In the genomic region with DNA sequence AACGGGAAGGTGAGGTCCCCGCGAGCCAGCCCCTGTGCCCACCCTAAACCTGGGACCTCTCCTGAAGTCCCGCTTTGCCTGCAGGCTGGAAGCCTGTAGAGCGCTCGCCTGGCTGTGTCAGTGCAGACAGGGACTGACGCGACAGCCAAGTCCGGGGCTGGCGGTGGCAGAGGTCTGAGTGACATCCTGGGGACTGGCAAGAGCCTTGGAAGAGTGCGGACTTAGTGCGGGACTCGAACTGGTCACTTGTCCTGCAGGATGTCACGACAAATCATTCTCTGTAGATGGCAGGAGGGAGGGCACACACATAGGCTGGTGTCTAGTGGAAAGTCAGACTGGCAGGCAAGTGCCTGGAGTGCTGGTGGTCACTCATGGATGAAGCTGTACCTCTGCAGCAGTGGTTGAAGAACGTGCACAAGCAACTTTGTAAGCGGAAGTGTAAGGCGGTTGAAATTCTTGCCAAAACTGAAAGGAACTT, we compare ENCODE assay signal across 8 mouse cellular contexts. TPM values are rescaled to one million over a fixed set of nuclear protein-coding genes. Genes with fewer than 3 reads are reported as not detected.
DNase-seq lines count a peak whose midpoint lies in the region; ATAC-seq and TF ChIP-seq lines count a peak whose summit lies in the region.

No protein-coding gene starts in this region.

- peak overlapping the region; percentile 72 for H3K27ac ChIP-seq in neural tube, embryonic 11.5 days (ENCODE audit: low read depth, low read length)
- H3K27ac ChIP-seq in forebrain, postnatal 0 days (ENCODE audit: low read depth, low read length) = peak overlapping the region; percentile 81
- peak overlapping the region; percentile 11 for H3K27ac ChIP-seq in liver, adult 2 months (replicated peaks; ENCODE audit: insufficient read depth, low read depth, low read length)
- H3K27ac ChIP-seq in neural tube, embryonic 14.5 days (ENCODE audit: low read depth, low read length) = peak overlapping the region; percentile 87

- no peak for TF ChIP-seq CTCF in forebrain, postnatal 0 days (IDR thresholded peaks at IDR 0.05; ENCODE audit: low read depth)
- TF ChIP-seq CTCF in liver, adult 2 months (IDR thresholded peaks at IDR 0.05; ENCODE audit: low read depth, low read length) = no peak

- peak; percentile 86 for ATAC-seq in neural tube, embryonic 11.5 days (ENCODE audit: insufficient read depth, low FRiP score, low TSS enrichment)
- peak; percentile 71 for ATAC-seq in forebrain, postnatal 0 days
- ATAC-seq in neural tube, embryonic 14.5 days (ENCODE audit: low read depth) = peak; percentile 88

- no peak for DNase-seq in neural tube, embryonic 11.5 days (ENCODE audit: low spot score)
- DNase-seq in neural tube, embryonic 10.5 days (ENCODE audit: extremely low spot score, low spot score) = no peak
- peak; percentile 55 for DNase-seq in brain, adult 2 months (ENCODE audit: low read depth, low spot score)
- no peak for DNase-seq in forebrain, postnatal 0 days
- peak; percentile 50 for DNase-seq in liver, adult 2 months (ENCODE audit: extremely low read depth, low read depth, low spot score)
- no peak for DNase-seq in embryo, embryonic 11 days
- no peak for DNase-seq in thymus, postnatal 25 days

- H3K9ac ChIP-seq in neural tube, embryonic 11.5 days (ENCODE audit: low read length) = peak overlapping the region; percentile 79
- H3K9ac ChIP-seq in forebrain, postnatal 0 days = peak overlapping the region; percentile 94
- peak overlapping the region; percentile 74 for H3K9ac ChIP-seq in liver, adult 2 months (ENCODE audit: low read depth, low read length)
- H3K9ac ChIP-seq in neural tube, embryonic 14.5 days (replicated peaks; ENCODE audit: low read depth, low read length) = peak overlapping the region; percentile 83

- H3K27me3 ChIP-seq in neural tube, embryonic 11.5 days (ENCODE audit: control insufficient read depth, insufficient read depth, low read length) = no peaks in the 10 kb centered on the region
- no peaks in the 10 kb centered on the region for H3K27me3 ChIP-seq in forebrain, postnatal 0 days (ENCODE audit: insufficient read depth, low read length)
- H3K27me3 ChIP-seq in liver, adult 2 months (ENCODE audit: control insufficient read depth, insufficient read depth, low read length) = no peaks in the 10 kb centered on the region
- no peaks in the 10 kb centered on the region for H3K27me3 ChIP-seq in neural tube, embryonic 14.5 days (ENCODE audit: control insufficient read depth, insufficient read depth, low read length)

- WGBS in neural tube, embryonic 11.5 days = 3% methylated on average over 17 of the region's 17 CpGs
- WGBS in forebrain, postnatal 0 days = 2% methylated on average over 17 of the region's 17 CpGs
- under 1% methylated on average over 17 of the region's 17 CpGs for WGBS in liver, adult 2 months
- WGBS in neural tube, embryonic 14.5 days = 4% methylated on average over 17 of the region's 17 CpGs

- no peaks in the 10 kb centered on the region for H3K9me3 ChIP-seq in neural tube, embryonic 11.5 days (ENCODE audit: control insufficient read depth, low read length)
- no peaks in the 10 kb centered on the region for H3K9me3 ChIP-seq in forebrain, postnatal 0 days (ENCODE audit: low read length)
- no peaks in the 10 kb centered on the region for H3K9me3 ChIP-seq in neural tube, embryonic 14.5 days (ENCODE audit: control insufficient read depth, low read length)

- H3K36me3 ChIP-seq in neural tube, embryonic 11.5 days (ENCODE audit: control insufficient read depth, insufficient read depth, low read length) = 0 out of 2 replicates have a peak, but pooled peaks cover 4% of the 10 kb centered on the region
- H3K36me3 ChIP-seq in forebrain, postnatal 0 days (ENCODE audit: insufficient read depth) = peaks cover 7% of the 10 kb centered on the region; the same call in 1 of the 2 replicates
- peaks cover 6% of the 10 kb centered on the region; the same call in 1 of the 2 replicates for H3K36me3 ChIP-seq in liver, adult 2 months (ENCODE audit: control insufficient read depth, insufficient read depth, low read length)
- no peaks in the 10 kb centered on the region; the same call in 1 of the 2 replicates for H3K36me3 ChIP-seq in neural tube, embryonic 14.5 days (ENCODE audit: control insufficient read depth, insufficient read depth, low read length)

- H3K4me2 ChIP-seq in neural tube, embryonic 11.5 days (ENCODE audit: low read depth) = peak overlapping the region; percentile 83
- peak overlapping the region; percentile 90 for H3K4me2 ChIP-seq in forebrain, postnatal 0 days (ENCODE audit: low read depth)
- peak overlapping the region; percentile 73 for H3K4me2 ChIP-seq in neural tube, embryonic 14.5 days (ENCODE audit: low read depth, low read length)

- H3K4me1 ChIP-seq in neural tube, embryonic 11.5 days (ENCODE audit: control insufficient read depth, insufficient read depth, low read length) = no peaks in the 10 kb centered on the region
- peaks cover 4% of the 10 kb centered on the region; the same call in 1 of the 2 replicates for H3K4me1 ChIP-seq in forebrain, postnatal 0 days (ENCODE audit: insufficient read depth)
- H3K4me1 ChIP-seq in liver, adult 2 months (ENCODE audit: control insufficient read depth, insufficient read depth, low read length) = no peaks in the 10 kb centered on the region; the same call in 1 of the 2 replicates
- peaks cover 8% of the 10 kb centered on the region for H3K4me1 ChIP-seq in neural tube, embryonic 14.5 days (ENCODE audit: control insufficient read depth, insufficient read depth, low read length)

- H3K79me2 ChIP-seq in liver, adult 2 months (ENCODE audit: control insufficient read depth, insufficient read depth, low read length) = peaks cover 8% of the 10 kb centered on the region; the same call in 1 of the 2 replicates

- peak overlapping the region; percentile 86 for H3K4me3 ChIP-seq in neural tube, embryonic 11.5 days (ENCODE audit: low read depth, low read length)
- H3K4me3 ChIP-seq in forebrain, postnatal 0 days (ENCODE audit: low read depth, low read length) = peak overlapping the region; percentile 95
- peak overlapping the region; percentile 67 for H3K4me3 ChIP-seq in liver, adult 2 months (ENCODE audit: insufficient read depth, low read depth, low read length)
- peak overlapping the region; percentile 87 for H3K4me3 ChIP-seq in neural tube, embryonic 14.5 days (ENCODE audit: low read depth, low read length)

- no peak for TF ChIP-seq POLR2A in liver, adult 2 months (IDR thresholded peaks at IDR 0.05; ENCODE audit: extremely low read depth, insufficient read depth, low read length)

RNA-seq across cellular contexts. Expression of gene Ccnh, which starts 0.5 kb away (rescaled TPM):
- 110 and 117 TPM in 2 replicates for polyA plus RNA-seq in neural tube, embryonic 11.5 days (2014; fragmentation: Nextera tagmentation; extraction: Ambion mirVana)
- 34.4 and 36.7 TPM in 2 replicates for total RNA-seq in forebrain, postnatal 0 days (2014; rRNA removed)
- 73.8 and 85.1 TPM in 2 replicates for polyA plus RNA-seq in forebrain, postnatal 0 days (2015; fragmentation: Nextera tagmentation; extraction: Ambion mirVana)
- total RNA-seq in liver, adult 2 months (2014; rRNA removed) = 18.1 and 18.3 TPM in 2 replicates
- polyA plus RNA-seq in liver, adult 2 months (2012; rRNA removed) = 15.5 and 17.3 TPM in 2 replicates
- 104 and 107 TPM in 2 replicates for polyA plus RNA-seq in neural tube, embryonic 14.5 days (2014; fragmentation: Nextera tagmentation; extraction: Ambion mirVana)

Comparison
In these comparisons a context has a peak if more than half of its experiments do, and no peak if none do; other contexts are left out.
1. DNase-seq: peak in brain, adult 2 months (single experiment) and liver, adult 2 months (single experiment); none in neural tube, embryonic 11.5 days (single experiment), neural tube, embryonic 10.5 days (single experiment), forebrain, postnatal 0 days (single experiment), embryo, embryonic 11 days (single experiment) and thymus, postnatal 25 days (single experiment).
2. H3K27ac ChIP-seq: peak in every context shown above with its lines; median percentile 87 in neural tube, embryonic 14.5 days; 81 in forebrain, postnatal 0 days; 72 in neural tube, embryonic 11.5 days; 11 in liver, adult 2 months.
3. Peak in every context shown above with its lines, with median percentiles within 50 percentile points of each other: ATAC-seq, H3K4me2 ChIP-seq, H3K4me3 ChIP-seq and H3K9ac ChIP-seq.